Mouse (Mus musculus) liver, embryonic 14.5 days (tissue): ENCODE data around the gene Faap20.

Experiments used
- CTCF ChIP-seq: IDR thresholded peaks from 2 replicates; pipeline ENCODE4 v1.5.1; 2016; ENCODE audit warnings: antibody characterized with exemption, low read depth, control low read depth
- EP300 ChIP-seq: IDR thresholded peaks from 2 replicates; pipeline ENCODE4 v1.6.1; 2016; ENCODE audit warnings: antibody characterized with exemption, low read depth

- no peak for TF ChIP-seq CTCF
- no peak for TF ChIP-seq EP300
Measured at GRCm38 (mm10) chr4:155279926-155280767, 30.5 kb downstream of the Faap20 start.
